Mouse (Mus musculus) testis, adult 2 months (tissue): Measurements from ENCODE around the gene Prim2.

Source experiments
- CTCF ChIP-seq: fragments of 200-500 bp; IDR thresholded peaks from 2 replicates; pipeline ENCODE4 v1.5.1; 2012; ENCODE audit warnings: low read depth, mild to moderate bottlenecking, inconsistent platforms, low read length, moderate library complexity; ENCODE audit not compliant: control insufficient read depth, insufficient read depth, insufficient replicate concordance
- POLR2A ChIP-seq: fragments of 200-500 bp; IDR thresholded peaks from 2 replicates; pipeline ENCODE4 v1.6.1; 2012; ENCODE audit warnings: low read depth, mild to moderate bottlenecking, inconsistent platforms, low read length, moderate library complexity; ENCODE audit not compliant: control insufficient read depth

DNA sequence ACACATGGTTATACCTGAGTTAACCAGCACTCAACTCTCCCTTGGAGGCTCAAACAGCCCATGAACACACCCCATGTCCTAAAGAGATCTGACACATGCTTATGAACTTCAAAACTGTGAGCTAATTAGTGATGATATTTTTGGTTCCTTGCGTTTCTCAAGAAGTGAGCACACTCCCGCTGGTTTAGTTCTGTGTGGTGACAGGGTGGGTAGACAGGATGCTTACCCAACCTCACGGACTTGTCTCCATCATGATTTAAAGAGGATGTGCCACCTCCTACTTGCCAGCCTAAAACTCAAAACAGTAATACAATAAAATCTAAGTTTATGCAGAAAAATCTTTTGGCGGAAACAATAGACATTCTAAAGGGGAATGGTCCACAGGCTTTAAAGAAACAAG lies 173.5 kb downstream of the Prim2 start:
- no peak for TF ChIP-seq POLR2A
- TF ChIP-seq CTCF = no peak
